Mouse (Mus musculus) B cell, adult 2 months (primary cell): ENCODE results near the gene Zfp444.
"Not testable (repeated sequence)": the region's sequence is repeated elsewhere in the genome, so short reads cannot be mapped to it uniquely, and the experiment has no call there.

Source experiments
- DNase-seq, 2 experiments: peaks; one replicate each; pipeline ENCODE4 v3.0.0; 2022

Zfp444 gene

GRCm38 (mm10) chr7:6162172-6162571 lies 9.9 kb upstream of the Zfp444 start:
- DNase-seq = no peak

DNA sequence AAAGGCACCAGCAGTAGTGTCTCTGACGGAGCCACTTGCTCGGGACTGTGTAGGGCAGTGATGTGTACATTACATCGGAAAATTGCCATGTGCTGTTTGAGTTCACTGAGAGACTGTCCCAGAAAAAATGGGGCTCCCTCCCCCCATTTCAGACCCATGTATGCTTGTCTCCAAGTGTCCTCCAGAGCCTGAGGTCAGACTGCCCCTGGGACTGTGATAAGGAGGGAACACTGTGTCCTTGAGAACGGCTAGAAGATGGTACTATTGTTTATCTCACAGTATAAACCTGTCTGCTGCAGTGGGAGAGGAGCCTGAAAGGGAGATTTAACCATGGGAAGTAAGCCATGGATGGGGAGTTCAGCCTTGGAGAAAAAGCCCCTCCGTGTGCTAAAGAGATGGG lies 7.4 kb upstream of the Zfp444 start:
- no peak for DNase-seq

- no peak for DNase-seq
These were observed 2.6 kb upstream of the Zfp444 start for GRCm38 (mm10) chr7:6169403-6169802.

GRCm38 (mm10) chr7:6170391-6170790 lies 1.6 kb upstream of the Zfp444 start:
- no peak for DNase-seq

- no peak for DNase-seq
These were observed 1.2 kb upstream of the Zfp444 start for GRCm38 (mm10) chr7:6170871-6171270.

GRCm38 (mm10) chr7:6171444-6172005 lies 501 bp upstream of the Zfp444 start:
- DNase-seq = peak; percentile 72 to 79

DNA sequence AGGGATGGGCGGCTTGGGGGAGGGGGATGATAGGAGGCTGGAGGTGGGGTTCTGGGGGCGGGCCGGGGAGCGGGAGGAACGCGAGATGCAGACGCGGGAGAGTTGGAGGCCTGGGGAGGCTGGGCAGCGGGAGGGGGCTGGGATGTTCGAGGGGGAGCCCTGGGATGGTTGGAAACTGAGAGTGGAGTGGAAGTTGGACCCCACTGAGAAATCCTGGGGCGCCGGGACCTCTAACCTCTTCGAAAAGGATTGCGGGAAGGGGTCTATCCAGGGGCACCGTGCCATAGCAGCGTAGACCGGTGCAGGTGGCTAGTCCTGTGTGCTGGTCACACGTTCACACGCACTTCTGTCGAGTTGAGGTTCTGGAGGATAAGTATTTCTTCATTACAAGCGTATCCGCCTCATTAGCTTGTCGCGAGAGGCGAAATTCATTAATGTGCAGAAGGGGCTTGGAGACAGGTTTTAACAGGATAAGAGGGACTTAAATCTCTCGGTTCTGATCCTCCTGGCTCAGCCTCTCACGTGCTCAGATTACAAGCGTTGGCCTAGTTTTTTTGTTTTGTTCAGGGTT lies 733 bp downstream of the Zfp444 start:
- DNase-seq = no peak

DNA sequence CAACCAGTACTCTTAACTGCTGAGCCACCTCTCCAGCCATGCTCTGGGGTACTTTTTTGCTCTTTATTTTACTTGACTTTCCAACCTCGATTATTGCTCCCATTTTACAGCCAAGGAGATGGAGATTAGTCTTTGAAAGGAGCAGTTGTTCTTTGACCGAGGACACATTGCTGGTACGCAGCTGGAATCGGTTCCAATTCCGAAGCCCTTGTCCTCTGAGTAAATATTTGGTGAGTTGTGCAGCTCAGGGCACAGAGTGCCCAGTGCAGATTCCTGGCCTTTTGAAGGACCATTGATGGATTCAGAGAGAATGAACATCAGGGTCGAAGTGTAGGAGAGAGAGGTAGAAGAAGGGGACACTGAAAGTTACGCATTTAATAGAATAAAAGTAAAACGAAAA lies 1.8 kb downstream of the Zfp444 start:
- no peak for DNase-seq

DNA sequence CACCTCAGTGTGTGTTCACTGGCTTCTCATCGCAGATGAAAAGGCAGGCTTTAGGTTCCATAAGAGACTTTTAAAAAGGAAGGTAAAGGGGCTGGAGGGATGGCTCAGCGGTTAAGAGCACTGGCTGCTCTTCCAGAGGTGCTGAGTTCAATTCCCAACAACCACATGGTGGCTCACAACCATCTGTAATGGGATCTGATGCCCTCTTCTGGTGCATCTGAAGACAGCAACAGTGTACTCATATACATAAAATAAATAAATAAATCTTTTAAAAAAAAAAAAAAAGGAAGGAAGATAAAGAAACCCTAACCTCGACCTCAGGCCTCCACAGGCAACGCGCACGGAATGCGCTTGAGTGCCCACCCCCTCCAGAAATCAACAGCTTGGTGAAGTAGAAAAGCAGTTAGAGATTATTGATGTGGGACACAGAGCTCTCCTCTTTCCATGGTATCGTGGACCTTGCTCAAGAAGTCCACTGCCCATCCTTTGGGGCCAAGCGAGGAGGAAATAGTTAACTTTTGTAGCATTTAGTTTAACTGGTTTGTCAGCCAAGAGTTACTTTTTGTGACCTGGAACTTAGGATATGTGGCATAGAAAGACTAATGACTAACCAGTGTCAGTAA lies 2.5 kb downstream of the Zfp444 start:
- peak; percentile 21 to 40 for DNase-seq

- DNase-seq = no peak
These were observed 7.0 kb downstream of the Zfp444 start for GRCm38 (mm10) chr7:6179013-6179412.

- no peak for DNase-seq
These were observed 10.9 kb downstream of the Zfp444 start for GRCm38 (mm10) chr7:6182882-6183281.

- no peak for DNase-seq
These were observed 11.8 kb downstream of the Zfp444 start for GRCm38 (mm10) chr7:6183802-6184201.

DNA sequence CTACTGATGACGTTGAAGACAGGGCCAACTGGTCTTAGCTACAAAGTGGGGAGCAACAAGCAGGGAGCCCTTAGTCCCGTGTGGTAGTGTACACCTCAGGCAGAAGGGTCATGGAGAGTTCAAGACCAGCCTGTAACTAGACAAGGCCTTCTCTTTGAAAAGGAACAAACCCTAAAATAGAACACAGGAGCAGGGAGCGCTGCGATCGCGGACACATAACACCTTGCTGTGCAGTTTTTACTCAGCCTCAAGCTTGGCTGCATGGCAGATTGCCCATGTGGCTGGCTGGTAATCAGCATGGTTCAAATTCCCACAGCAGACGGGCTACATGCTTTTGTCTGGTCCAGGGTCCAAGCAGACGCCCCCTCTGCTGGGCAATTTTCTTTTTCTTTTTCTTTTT lies 12.5 kb downstream of the Zfp444 start:
- DNase-seq = no peak

DNA sequence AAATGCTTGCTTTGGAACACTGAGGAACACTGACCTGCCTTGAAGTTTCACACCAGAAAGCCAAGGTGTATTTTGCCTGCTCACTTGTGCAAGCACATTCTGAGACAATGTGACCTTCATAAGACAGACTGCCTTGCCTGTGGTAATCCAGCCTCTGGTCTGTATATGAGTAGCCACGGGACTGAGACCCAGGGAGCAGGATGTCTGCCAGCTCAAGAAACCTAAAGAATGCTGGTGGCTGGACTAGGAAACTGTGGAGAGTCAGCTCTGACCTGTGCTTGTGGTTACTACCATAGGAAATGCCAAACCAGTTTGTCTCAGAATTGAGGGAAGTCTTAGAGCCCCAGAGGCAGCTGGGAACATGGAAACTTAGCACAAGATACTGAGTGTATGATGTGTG lies 13.4 kb downstream of the Zfp444 start:
- no peak for DNase-seq

DNA sequence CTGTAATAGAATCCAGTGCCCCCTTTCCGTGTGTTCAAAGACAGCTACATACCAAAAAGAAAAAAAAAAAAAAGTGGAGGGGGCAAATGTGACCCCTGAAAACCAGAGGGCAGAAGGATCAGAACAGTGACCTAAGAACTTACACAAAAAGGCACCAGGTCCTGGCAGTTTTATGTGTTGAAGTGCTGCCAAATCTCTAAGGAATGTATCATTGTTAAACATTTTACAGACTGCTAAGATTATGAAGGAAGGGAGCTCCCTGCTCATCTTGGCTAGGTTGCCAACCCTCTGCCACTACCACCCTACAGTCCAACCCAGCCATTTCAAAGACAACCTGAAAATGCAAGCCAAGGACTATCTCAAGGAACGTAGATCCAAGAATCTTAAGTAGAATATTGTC lies 14.2 kb downstream of the Zfp444 start:
- DNase-seq = no peak

- no peak for DNase-seq
These were observed 14.7 kb downstream of the Zfp444 start for GRCm38 (mm10) chr7:6186756-6187155.

- DNase-seq = no peak
These were observed 17.5 kb downstream of the Zfp444 start for GRCm38 (mm10) chr7:6189542-6189941.

DNA sequence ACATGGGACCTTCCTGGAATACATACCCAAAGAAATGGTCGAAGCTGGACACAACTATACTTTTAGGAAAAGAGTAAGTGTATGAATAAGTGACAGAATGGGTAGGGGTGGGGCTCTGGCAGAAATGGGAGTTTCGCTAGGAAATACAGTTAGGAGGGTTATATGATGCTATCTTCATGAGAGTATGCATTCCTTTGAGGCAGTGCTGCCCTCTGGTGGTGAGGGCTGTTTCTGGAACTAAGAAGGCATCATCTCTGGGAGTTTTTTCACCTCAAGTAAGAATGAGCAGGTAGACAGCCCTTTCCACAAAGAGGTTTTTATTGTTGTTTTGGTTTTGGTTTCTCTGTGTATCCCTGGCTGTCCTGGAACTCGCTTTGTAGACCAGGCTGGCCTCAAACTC lies 19.4 kb downstream of the Zfp444 start:
- DNase-seq = peak; percentile 84 to 86

- DNase-seq = peak; percentile 77 to 81
These were observed 22.1 kb downstream of the Zfp444 start for GRCm38 (mm10) chr7:6194129-6194528.

DNA sequence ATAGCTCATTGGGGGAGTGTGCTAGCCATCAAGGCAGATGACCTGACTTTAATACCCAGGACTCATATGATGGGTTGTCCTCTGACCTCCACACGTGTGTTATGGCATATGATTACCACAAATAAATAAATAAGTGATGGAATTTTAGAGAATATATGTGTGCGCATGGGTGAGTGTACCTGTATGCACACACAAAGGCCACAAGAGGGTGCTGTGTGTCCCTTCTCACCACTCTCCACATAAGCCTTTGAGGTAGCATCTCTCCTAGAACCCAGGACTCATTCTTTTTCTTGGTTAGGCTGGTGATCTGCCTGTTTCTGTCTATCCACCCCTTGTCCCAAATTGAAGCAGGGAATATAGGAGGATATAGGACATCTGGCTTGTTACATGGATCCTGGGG lies 23.8 kb downstream of the Zfp444 start:
- no peak for DNase-seq

- DNase-seq = no peak
These were observed 24.8 kb downstream of the Zfp444 start, which contains the start of gene Galp for GRCm38 (mm10) chr7:6196790-6197189. Gene Galp (plus strand): TSS chr7:6197090.

GRCm38 (mm10) chr7:6204200-6204599 lies 32.2 kb downstream of the Zfp444 start:
- no peak for DNase-seq

- DNase-seq = peak; percentile 40 to 46
These were observed 41.1 kb downstream of the Zfp444 start for GRCm38 (mm10) chr7:6213144-6213543.

DNA sequence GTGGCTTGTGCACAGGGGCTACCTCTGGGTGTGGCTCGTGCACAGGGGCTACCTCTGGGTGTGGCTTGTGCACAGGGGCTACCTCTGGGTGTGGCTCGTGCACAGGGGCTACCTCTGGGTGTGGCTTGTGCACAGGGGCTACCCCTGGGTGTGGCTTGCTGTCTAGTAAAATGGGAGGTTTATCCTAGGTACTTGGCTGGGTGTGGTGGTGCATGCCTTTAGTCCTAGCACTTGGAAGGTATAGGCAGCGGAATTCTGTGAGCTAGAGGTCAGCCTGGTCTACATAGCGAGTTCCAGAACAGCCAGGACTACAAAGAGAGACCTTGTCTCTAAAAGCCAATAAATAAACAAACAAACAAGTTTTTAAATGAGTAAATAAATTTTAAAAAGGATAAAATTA lies 42.7 kb downstream of the Zfp444 start:
- not testable (repeated sequence) for DNase-seq

DNA sequence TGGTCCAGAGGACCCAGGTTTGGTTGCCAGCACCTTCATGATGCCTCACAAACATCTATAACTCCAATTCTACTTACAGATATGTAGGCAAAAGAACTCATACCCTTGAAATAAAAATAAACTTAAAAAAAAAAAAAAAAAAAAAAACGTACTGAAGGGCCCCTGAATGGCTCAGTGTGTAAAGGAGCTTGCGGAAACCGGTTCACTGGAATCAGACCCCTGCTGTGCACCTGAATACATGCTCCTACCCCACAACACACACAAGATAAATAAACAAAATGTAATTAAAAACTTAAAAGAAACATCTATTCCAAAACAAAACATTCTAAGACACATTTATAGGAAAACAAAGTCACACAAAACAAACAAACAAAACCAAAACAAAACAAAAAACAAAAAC lies 48.1 kb downstream of the Zfp444 start:
- DNase-seq = no peak
